Mouse (Mus musculus): ENCODE results near the gene Hsd3b1.

DNA sequence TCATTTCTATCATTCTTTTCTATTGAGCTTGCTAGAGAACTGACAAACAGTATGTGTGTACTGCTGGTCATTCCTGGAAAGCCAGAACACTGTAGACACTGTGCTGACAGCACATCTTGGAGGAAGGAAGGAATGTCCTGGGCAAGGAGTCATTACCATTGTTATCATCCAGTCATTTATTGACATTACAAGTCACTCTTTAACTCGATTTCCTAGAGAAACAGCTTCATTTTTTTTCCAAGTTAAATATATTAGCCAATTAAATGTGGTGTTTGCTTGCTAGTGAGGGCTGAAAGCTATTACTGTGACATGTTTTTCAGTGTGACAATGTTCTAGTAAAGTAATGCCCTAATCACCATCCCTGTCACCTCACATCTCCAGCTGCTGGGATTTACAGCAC lies 5.9 kb downstream of the Hsd3b1 start:
- no peak for TF ChIP-seq POLR2A (IDR thresholded peaks at IDR 0.05; ENCODE audit: insufficient read depth, low read depth, low read length)
- TF ChIP-seq CTCF (IDR thresholded peaks at IDR 0.05; ENCODE audit: insufficient read depth, low read depth, low read length), result no peak

Data from olfactory bulb, adult 2 months (tissue).